Mouse (Mus musculus) monocyte, adult 5-6 weeks (primary cell): ENCODE measurements at regions not wholly inside any gene's neighbourhood (a gene's known extent, or its start where the extent isn't known, plus 50 kb on each side); places are given as distances from the start of the nearest gene placed in this dataset.
A peak's percentile ranks its signal among the peaks of the same experiment; 100 is the strongest.

Experiments
- ATAC-seq: fragments of 153-309, 156-312 bp; replicated peaks from 2 replicates; pipeline ENCODE4 v1.8.0; 2017; ENCODE audit warnings: mild to moderate bottlenecking; ENCODE audit not compliant: low TSS enrichment, insufficient number of reproducible peaks, severe bottlenecking, poor library complexity, low FRiP score

- ATAC-seq = no peak
Measured at GRCm38 (mm10) chr1:159989561-159989960, 54.6 kb upstream of the 4930523C07Rik start.

GRCm38 (mm10) chr1:159991734-159992565, 52.2 kb upstream of the 4930523C07Rik start:
- 0 out of 2 replicates have a peak, but pooled peaks have one; percentile 22 for ATAC-seq
